Mouse (Mus musculus): ENCODE data around the gene Dnajc30. TPM values are rescaled to one million over a fixed set of nuclear protein-coding genes. Genes with fewer than 3 reads are reported as not detected.
"Not testable (repeated sequence)": the region's sequence is repeated elsewhere in the genome, so short reads cannot be mapped to it uniquely, and the experiment has no call there.

Dnajc30 gene
- total RNA-seq, 1 experiment from 2014 or later, result 7.8 TPM

DNA sequence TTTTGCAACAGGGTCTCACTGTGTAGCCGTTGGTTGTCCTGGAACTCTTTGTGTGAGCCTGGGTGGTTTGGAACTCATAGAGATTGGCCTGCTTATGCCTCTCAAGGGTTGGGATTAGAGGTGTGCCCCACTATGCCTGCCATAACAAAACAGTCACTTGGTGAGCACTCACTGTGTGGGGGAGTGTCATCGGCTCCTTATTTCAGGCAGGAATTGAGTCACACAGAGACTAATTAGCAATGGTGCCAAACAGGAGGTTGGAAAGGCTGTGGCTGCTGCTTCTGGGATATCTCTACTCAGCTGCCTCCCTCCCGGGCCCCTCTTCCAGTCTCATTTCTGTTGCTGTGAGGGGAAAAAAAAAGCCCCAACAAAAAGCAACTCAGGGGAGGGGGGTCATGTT, 19.4 kb upstream of the Dnajc30 start:
- no peak for ATAC-seq (replicated peaks in 1 of 2; ENCODE audit: insufficient read depth in 1 of 2, low FRiP score in 2 of 2, low TSS enrichment in 1 of 2, low read depth in 1 of 2, poor library complexity in 2 of 2, severe bottlenecking in 2 of 2)

DNA sequence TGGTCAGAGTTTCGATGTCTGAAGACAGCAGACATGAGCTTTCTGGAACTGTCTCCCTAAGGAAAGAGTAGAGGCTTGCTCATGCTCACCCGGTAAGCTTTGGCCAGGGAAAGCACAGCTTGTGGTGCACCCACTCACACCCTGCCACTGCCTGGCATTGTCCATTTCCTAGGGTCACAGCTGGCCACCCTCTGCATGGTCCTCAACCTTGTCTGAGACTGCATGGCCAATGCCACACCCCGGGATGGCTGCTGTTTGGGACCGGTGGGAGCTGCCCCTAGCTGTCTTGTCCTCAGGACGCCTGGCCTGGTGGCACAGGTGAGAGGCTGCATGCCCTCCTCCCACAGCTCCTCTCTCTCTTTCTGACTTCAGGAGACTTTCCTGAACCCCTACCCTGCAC, 15.5 kb upstream of the Dnajc30 start:
- no peak for ATAC-seq (replicated peaks in 1 of 2; ENCODE audit: insufficient read depth in 1 of 2, low FRiP score in 2 of 2, low TSS enrichment in 1 of 2, low read depth in 1 of 2, poor library complexity in 2 of 2, severe bottlenecking in 2 of 2)

DNA sequence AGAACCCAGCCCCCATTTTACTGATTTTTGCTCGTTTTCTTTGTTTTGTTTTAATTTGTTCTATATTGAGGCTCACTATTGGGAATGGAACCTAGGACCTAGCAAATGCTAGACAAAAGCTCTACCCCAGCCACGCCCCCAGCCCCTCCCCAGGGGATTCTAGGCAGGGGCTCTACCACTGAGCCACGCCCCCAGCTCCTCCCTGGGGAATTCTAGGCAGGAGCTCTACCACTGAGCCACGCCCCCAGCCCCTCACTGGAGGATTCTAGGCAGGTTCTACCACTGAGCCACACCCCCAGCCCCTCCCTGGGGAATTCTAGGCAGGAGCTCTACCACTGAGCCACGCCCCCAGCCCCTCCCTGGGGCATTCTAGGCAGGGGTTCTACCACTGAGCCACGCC, 14.7 kb upstream of the Dnajc30 start:
- ATAC-seq (replicated peaks in 1 of 2; ENCODE audit: insufficient read depth in 1 of 2, low FRiP score in 2 of 2, low TSS enrichment in 1 of 2, low read depth in 1 of 2, poor library complexity in 2 of 2, severe bottlenecking in 2 of 2), result not testable (repeated sequence)

DNA sequence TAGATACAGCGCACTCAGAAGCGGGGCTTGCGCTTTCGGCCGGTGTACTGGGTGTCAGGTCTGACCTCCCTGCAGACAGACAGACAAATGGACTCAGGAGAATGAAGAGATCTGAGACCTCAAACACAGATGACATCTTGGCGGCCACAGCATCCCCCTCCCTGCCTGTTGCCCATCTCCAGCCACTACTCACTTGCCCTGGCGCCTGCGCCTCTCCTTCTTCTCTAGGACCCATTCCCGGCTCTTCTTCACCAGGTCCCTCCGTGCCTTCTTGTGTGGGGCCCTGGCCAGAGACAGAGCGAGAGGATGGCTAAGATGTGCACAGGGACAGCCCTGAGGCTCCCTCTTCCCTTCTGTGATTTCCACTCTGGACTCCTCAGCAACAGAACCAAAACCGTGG, 10.6 kb upstream of the Dnajc30 start:
- ATAC-seq (replicated peaks in 1 of 2; ENCODE audit: insufficient read depth in 1 of 2, low FRiP score in 2 of 2, low TSS enrichment in 1 of 2, low read depth in 1 of 2, poor library complexity in 2 of 2, severe bottlenecking in 2 of 2), result no peak

DNA sequence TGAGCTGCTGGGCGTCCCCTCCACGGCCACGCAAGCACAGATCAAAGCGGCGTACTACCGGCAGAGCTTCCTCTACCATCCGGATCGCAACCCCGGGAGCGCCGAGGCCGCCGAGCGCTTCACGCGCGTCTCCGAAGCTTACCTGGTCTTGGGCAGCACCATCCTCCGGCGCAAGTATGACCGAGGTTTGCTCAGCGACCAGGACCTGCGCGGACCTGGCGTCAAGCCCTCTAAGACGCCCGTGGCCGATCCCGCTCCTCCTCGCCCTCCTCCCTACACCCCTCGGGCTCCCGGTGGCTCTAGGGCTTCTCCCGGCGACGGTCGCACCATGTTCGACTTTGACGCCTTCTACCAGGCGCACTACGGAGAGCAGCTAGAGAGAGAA, 372 bp downstream of the Dnajc30 start:
- no peak; a peak in 1 of 4 replicates for ATAC-seq (replicated peaks in 1 of 2; ENCODE audit: insufficient read depth in 1 of 2, low FRiP score in 2 of 2, low TSS enrichment in 1 of 2, low read depth in 1 of 2, poor library complexity in 2 of 2, severe bottlenecking in 2 of 2)

DNA sequence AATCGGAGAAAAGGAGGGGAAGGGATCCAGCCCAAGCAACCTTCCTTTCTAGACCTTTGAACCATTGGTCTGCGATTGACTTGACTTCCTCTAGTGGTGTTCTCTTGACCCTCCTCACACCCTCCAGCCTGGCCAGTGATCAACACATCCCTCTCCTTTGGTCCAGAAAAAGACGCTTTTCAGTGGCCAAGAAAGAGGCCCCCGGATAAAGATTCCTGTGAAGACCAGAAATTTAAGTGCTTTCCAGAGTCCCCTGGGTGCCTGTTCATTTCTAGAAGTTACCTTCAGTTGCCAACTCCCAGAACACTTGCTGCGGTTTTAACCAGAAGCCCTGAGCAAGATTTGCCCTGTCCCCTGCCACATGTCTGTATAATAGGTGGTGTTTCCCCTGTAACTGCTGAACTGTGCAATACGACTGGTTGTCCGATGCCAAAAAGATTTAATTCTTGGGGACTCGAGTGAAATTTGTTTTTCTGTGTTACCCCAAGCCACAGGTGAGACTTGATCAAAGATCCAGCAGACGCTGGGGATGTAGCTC, 976 bp downstream of the Dnajc30 start, which contains the start of gene Bud23:
Gene Bud23 (minus strand): TSS at position 51 of the 538 bp plus-strand sequence.
- ATAC-seq (replicated peaks in 1 of 2; ENCODE audit: insufficient read depth in 1 of 2, low FRiP score in 2 of 2, low TSS enrichment in 1 of 2, low read depth in 1 of 2, poor library complexity in 2 of 2, severe bottlenecking in 2 of 2), result not testable (repeated sequence)

DNA sequence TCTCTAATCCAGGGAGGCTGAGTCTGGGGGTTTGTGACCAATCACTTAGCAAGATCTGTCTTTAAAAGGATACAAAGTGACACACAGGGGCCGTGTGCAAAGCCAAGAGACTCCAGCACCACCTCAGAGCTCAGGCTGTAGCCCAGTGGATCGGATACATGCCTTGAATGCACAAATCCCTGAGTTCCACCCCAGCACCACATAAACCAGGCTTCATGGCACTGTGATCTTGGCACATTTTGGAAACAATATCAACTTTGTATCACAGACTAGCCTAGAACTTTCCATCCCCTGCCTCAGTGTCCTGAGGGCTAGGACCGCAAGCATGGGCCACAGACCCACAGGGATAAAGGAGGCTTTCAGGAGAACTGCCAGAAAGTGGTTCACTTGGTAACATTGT, 2.0 kb downstream of the Dnajc30 start:
- no peak for ATAC-seq (replicated peaks in 1 of 2; ENCODE audit: insufficient read depth in 1 of 2, low FRiP score in 2 of 2, low TSS enrichment in 1 of 2, low read depth in 1 of 2, poor library complexity in 2 of 2, severe bottlenecking in 2 of 2)

DNA sequence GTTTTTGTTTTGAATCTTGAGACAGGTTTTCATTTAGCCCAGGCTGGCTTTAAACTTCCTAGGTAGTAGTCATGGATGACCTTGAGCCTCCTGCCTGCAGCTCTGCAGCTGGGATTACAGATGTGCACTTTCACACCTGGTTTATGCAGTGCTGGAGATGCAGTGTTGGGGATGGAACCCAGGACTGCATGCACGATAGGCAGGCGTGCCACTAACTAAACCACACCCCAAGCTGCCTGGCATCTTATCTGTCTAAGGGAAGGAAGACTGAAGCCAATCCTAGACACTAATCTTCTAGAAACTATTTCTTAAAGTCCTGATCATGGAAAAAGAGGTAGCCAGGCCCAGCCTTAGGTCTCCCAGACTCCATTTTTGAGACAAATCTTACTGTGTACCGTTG, 6.4 kb downstream of the Dnajc30 start:
- no peak for ATAC-seq (replicated peaks in 1 of 2; ENCODE audit: insufficient read depth in 1 of 2, low FRiP score in 2 of 2, low TSS enrichment in 1 of 2, low read depth in 1 of 2, poor library complexity in 2 of 2, severe bottlenecking in 2 of 2)

DNA sequence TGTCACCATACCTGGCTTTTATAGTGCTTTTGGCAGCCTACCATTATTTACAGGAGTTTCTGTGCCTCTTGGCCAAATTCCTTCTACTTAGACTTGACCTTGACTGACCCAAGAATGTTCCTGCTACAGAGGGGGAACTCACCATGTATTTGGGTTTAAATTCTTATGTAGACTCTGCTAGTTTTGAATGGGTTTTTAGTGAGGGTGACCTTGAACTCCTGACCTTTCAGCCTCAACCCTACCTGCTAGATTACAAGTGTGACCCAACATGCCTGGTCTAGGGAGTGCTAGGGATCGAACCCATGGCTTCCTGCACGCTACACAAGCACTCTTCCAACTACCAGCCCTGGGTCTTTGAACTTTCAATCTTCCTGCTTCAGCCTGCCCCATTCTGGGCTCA, 8.1 kb downstream of the Dnajc30 start:
- ATAC-seq (replicated peaks in 1 of 2; ENCODE audit: insufficient read depth in 1 of 2, low FRiP score in 2 of 2, low TSS enrichment in 1 of 2, low read depth in 1 of 2, poor library complexity in 2 of 2, severe bottlenecking in 2 of 2), result no peak

DNA sequence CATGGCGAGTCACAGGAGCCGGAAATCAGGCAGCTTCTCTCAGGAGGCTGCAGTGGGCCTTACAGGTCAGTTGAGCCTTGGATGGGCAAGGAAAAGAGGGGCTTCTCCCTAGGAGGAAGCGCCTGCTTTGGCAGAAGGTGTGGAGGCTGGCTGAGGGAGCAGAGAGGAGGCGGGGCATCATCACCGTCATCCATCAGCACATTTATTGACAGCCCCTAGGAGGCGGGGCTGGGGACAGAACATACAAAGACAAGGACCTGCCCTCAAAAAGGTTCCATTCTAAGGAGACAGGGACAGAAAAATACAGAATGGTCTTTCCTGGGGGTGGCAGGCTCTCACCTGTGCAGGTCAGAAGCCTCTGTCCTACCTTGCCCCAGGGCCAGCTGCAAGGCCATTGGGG, 8.7 kb downstream of the Dnajc30 start:
- ATAC-seq (replicated peaks in 1 of 2; ENCODE audit: insufficient read depth in 1 of 2, low FRiP score in 2 of 2, low TSS enrichment in 1 of 2, low read depth in 1 of 2, poor library complexity in 2 of 2, severe bottlenecking in 2 of 2), result no peak

DNA sequence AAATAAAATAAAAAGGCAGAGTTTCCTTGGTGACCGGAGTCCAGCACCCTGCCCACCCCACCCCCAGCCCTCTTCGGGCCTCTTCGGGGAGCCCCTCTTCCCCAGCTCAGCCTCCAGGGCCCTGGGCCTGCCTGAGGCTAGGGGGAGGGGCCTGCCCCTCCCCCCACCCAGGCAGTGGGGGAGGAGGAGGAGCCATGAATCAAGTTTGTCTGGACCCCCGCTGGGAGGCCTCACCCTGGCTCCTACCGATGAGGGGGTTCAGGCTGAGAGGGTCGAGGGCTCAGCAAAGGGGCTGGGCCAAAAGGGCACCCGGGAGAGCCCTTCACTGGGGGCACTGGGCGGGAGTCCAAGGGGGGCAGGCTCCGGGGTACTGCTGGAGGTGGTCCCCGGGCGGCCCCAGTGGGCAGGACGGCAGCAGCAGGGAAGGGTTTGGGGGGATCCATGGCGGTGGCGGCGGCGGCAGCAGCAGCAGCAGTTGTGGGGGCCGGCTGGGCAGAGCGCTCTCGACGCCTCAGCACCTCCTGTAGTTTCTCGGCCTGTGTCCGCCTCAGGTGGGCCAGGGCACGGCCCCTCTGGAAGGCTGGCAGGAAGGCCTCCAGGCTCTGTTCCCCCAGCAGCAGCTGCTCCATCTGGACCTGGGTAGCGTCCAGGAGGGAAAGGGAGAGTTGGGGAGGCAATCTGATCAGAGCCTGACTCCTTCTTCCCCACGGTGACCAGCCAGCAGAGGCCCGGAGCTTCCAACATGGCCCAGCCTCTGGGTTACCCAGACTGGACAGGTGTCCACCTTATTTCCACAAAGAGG, 9.5 kb downstream of the Dnajc30 start:
- no peak for ATAC-seq (replicated peaks in 1 of 2; ENCODE audit: insufficient read depth in 1 of 2, low FRiP score in 2 of 2, low TSS enrichment in 1 of 2, low read depth in 1 of 2, poor library complexity in 2 of 2, severe bottlenecking in 2 of 2)

DNA sequence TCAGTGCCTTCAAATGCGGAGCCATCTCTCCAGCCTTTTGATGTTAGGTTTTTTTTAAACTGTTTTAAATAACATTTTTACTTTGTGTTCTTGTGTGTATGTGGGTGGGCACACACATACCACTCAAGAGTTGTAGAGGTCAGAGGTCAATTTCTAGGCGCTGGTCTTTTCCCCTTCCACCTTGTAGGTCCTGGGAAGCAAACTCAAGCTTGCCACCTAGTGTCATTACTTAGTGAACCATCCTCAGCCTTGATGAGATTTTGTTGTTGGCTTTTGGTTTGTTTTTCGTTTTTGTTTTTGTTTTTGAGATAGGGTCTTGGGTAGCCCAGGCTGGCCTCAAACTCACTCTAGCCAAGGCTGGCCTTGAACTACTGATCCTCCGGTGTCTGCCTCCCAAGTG, 11.7 kb downstream of the Dnajc30 start:
- ATAC-seq (replicated peaks in 1 of 2; ENCODE audit: insufficient read depth in 1 of 2, low FRiP score in 2 of 2, low TSS enrichment in 1 of 2, low read depth in 1 of 2, poor library complexity in 2 of 2, severe bottlenecking in 2 of 2), result no peak

DNA sequence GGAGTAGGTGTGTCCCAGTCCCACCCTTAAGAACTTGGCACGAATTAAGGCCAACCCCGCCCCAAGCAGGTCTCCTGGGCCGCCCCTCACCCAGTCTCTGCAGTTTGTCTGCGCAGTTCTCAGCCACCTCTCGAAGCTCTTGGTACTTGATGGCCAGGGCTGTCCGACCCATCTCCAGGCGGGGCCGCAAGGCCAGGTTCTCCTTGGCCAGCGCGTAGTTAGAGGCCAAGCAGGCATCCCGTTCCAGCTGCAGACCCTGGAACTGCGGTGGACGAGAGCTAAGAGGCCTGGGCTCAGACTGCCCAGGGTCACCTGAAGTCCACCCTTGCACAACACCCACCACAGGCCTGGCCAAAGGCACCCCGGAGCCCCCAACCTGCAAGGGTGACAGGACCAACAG, 12.4 kb downstream of the Dnajc30 start:
- ATAC-seq (replicated peaks in 1 of 2; ENCODE audit: insufficient read depth in 1 of 2, low FRiP score in 2 of 2, low TSS enrichment in 1 of 2, low read depth in 1 of 2, poor library complexity in 2 of 2, severe bottlenecking in 2 of 2), result no peak

DNA sequence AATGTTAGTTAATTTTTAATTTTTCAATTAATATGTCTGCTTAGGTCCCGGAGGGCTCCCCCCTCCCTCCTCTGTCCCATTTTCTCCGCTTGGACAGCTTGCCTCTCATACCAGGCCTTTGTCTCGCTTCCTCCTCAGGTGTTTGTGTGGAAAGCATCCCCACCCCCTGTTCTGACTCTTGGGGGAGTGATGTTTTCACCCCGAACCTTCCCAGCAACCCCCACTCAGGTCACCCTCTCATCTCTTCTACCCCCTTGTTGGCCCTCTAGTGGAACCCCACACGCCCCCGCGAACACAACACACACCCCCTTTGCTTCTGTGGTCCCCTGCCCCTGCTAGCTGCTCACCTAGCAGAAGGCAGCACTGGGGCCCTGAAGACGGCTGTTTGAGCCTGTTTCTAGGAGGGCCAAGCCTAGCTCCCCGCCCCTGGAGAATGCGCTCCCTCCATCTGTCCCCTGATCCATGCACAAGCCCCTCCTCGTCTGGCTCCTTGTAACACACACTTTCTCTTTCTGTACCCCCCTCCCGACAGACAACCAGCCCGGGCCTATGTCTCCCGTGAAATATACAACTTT, 13.0 kb downstream of the Dnajc30 start:
- ATAC-seq (replicated peaks in 1 of 2; ENCODE audit: insufficient read depth in 1 of 2, low FRiP score in 2 of 2, low TSS enrichment in 1 of 2, low read depth in 1 of 2, poor library complexity in 2 of 2, severe bottlenecking in 2 of 2), result no peak

DNA sequence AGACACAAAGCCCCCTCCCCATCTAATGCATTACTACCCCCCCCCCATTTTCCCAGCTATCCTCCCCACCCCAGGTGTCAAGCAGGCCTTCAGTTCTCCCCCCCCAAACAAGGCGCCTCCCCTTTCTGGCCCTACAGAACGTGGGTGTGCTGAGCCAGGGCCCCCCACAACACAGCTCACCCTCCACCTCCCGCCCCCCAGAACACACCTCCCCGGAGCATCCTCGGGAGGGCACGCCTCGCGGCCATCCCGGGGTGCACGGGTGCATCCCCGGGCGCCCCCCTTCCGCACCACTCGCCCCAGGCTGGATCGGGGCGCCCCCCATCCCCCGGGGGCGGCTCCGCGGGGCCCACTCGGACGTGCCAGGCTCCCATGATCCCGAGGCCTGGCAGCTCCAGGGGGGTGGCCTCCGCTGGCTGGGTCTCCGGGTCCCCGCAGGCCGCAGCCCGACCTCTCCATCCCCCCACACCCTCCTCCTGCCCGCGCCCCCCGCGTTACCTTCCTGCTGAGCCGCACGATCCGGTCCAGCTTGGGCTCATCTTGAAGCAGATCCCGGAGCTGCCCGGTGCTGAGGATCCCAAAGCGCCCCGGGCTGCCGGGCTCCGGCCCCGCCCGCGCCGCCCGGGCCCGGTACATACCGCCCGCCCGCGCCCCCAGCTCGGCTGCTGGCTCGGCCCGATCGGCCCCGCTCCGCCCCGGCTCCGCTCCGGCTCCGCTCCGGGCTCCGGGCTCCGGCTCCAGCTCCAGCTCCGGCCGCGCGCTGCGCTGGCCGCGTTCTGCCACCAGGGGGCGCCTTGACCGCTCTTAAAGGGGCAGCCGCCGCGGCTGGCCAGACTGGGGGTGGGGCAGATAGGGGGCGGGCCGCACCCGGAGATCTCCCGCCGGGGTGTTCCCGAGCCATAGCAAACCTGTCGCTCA, 13.8 kb downstream of the Dnajc30 start, which contains the start of gene Vps37d:
Gene Vps37d (minus strand): TSS at position 703 of the 918 bp plus-strand sequence.
- ATAC-seq (replicated peaks in 1 of 2; ENCODE audit: insufficient read depth in 1 of 2, low FRiP score in 2 of 2, low TSS enrichment in 1 of 2, low read depth in 1 of 2, poor library complexity in 2 of 2, severe bottlenecking in 2 of 2), result peak; percentile 56 to 69; a peak in 2 of 4 replicates

DNA sequence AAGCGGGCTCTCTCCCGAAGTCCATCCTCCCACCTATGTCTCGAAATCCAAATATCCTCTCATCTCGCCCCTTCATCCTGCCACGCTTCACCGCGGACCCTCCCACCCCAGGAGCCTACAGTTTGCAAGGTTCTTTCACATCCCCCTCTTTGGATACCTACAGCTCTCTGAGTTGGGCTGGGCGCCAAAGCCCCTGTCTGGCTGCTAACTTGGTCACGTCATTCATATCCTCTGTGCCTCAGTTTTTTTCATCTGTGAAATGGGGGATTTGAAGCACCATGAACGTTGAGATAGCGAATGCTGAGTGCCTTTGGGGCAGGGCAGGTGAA, 14.4 kb downstream of the Dnajc30 start:
- ATAC-seq (replicated peaks in 1 of 2; ENCODE audit: insufficient read depth in 1 of 2, low FRiP score in 2 of 2, low TSS enrichment in 1 of 2, low read depth in 1 of 2, poor library complexity in 2 of 2, severe bottlenecking in 2 of 2), result 0 out of 4 replicates have a peak, but pooled peaks of 1 of the 2 experiments have one; percentile 6

DNA sequence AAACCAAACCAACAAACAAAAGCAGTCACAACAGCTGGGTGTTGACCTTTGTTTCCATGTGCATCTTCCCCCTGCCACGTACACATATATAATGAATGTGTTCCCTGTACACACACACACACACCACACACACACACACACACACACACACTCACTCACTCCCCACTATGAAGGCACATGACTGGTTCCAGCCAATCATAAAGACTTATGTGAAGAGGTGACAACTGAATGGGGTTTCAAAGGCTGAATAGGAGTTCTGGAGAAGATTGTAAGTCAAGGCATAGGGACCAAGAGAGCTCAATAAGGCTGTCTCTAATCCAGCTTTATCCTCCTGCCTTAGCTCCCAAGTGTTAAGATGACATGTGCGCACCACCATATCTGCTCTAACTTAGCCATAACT, 15.6 kb downstream of the Dnajc30 start:
- ATAC-seq (replicated peaks in 1 of 2; ENCODE audit: insufficient read depth in 1 of 2, low FRiP score in 2 of 2, low TSS enrichment in 1 of 2, low read depth in 1 of 2, poor library complexity in 2 of 2, severe bottlenecking in 2 of 2), result no peak

DNA sequence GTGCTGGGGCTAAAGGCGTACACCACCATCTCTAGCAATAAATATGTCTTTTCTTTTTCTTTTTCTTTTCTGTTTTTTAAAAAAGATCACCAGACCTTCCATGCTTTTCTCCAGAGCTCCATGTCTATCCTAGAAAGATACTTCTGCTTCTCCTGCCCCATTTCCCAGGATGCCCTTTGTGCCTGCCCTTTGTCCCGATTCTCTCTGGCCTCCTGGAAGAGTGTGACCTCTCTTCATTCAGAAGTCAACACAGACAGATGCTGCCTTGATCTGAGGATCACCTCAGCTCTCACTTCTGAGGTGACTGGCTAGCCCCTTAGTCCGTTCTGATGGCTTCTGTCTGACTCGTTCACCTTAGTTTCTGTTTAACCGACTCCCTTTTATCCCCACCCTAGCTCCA, 16.5 kb downstream of the Dnajc30 start:
- no peak for ATAC-seq (replicated peaks in 1 of 2; ENCODE audit: insufficient read depth in 1 of 2, low FRiP score in 2 of 2, low TSS enrichment in 1 of 2, low read depth in 1 of 2, poor library complexity in 2 of 2, severe bottlenecking in 2 of 2)

Measured in hematopoietic stem cell, adult 5-6 weeks (primary cell).